Mouse (Mus musculus) testis, adult 2 months (tissue): Measurements from ENCODE around the gene Kif3a.

Experiments used
- CTCF ChIP-seq: fragments of 200-500 bp; IDR thresholded peaks from 2 replicates; pipeline ENCODE4 v1.5.1; 2012; ENCODE audit warnings: low read depth, mild to moderate bottlenecking, inconsistent platforms, low read length, moderate library complexity; ENCODE audit not compliant: control insufficient read depth, insufficient read depth, insufficient replicate concordance
- POLR2A ChIP-seq: fragments of 200-500 bp; IDR thresholded peaks from 2 replicates; pipeline ENCODE4 v1.6.1; 2012; ENCODE audit warnings: low read depth, mild to moderate bottlenecking, inconsistent platforms, low read length, moderate library complexity; ENCODE audit not compliant: control insufficient read depth

GRCm38 (mm10) chr11:53632122-53632733, 65.0 kb downstream of the Kif3a start:
- TF ChIP-seq CTCF (peak; percentile 43; the same call in 1 of the 2 replicates), POLR2A (no peak)
